Mouse (Mus musculus) adrenal gland, postnatal 14 days (tissue): ENCODE results near the gene Rtn4ip1. TPM values are rescaled to one million over a fixed set of nuclear protein-coding genes. Genes with fewer than 3 reads are reported as not detected.
A peak's percentile ranks its signal among the peaks of the same experiment; 100 is the strongest.
"Not testable (repeated sequence)": the region's sequence is repeated elsewhere in the genome, so short reads cannot be mapped to it uniquely, and the experiment has no call there.

Source experiments
- DNase-seq: peaks from one replicate; pipeline ENCODE4 v3.0.0; 2021; ENCODE audit warnings: mixed read lengths
- long read RNA-seq, 2 experiments: library from polyadenylated mRNA; stranded (forward); transcript quantifications; one replicate each; pipeline ENCODE4 v2.0.0; 2021
- total RNA-seq: library from RNA; stranded (reverse); gene quantifications from 2 replicates; pipeline ENCODE4 v1.2.3, GENCODE M21; 2021

Gene Rtn4ip1
- 27.2 and 31.6 TPM in 2 replicates for total RNA-seq
- long read RNA-seq, experiment 1, transcript Rtn4ip1-201 (9 exons, 2,981 nt), result major isoform, 56 of 71 reads
- long read RNA-seq, experiment 1, partial matches to known transcripts, result 3 of 71 reads
- long read RNA-seq, experiment 1, other reads (novel, unspliced or antisense), result 12 of 71 reads
- long read RNA-seq, experiment 2, transcript Rtn4ip1-201 (9 exons, 2,981 nt), result major isoform, 35 of 39 reads
- long read RNA-seq, experiment 2, partial matches to known transcripts, result 0 of 39 reads
- long read RNA-seq, experiment 2, other reads (novel, unspliced or antisense), result 4 of 39 reads

- DNase-seq, result peak; percentile 95
These were observed at the start of gene Rtn4ip1, which contains the start of gene Qrsl1 for GRCm38 (mm10) chr10:43901578-43902194. TSS of gene Rtn4ip1 (plus strand) at chr10:43901807. TSS of gene Qrsl1 (minus strand) at chr10:43901745.

DNA sequence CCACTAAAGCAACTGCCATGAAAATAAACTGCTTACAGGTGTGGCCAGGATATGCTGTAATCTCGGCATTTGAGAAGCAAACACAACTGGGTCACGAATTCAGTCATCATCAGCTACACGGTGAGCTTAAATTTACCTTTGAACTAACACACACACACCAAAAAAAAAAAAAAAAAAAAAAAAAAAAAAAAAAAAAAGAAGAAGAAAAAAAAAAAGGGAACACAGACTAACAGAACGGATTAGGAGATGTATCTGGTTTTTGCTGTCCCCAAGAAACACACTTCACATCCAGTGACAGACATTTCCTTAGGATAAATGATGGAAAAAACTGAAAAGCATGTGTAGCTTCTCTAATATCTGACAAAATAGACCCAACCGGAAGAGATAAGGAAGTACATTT is 49.7 kb upstream of the Rtn4ip1 start:
- DNase-seq, result no peak

DNA sequence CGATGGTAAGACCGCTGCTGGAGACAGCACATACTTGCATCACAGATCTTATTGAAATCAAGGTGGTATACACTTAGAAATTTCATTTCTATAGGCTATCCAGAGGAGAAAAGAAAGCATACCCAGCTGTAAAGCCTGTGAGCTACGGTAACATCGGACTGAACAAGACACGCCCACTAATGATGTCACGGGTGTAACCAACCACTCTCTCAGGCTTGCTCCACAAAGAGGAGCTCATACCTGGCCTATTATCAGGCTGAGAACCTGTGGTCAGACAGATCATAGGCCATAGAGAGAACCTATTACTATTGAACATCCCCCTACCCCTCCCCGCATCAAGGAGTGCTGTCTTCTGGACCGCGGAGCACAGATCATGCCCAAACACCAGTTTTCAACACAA is 45.7 kb upstream of the Rtn4ip1 start:
- no peak for DNase-seq

DNA sequence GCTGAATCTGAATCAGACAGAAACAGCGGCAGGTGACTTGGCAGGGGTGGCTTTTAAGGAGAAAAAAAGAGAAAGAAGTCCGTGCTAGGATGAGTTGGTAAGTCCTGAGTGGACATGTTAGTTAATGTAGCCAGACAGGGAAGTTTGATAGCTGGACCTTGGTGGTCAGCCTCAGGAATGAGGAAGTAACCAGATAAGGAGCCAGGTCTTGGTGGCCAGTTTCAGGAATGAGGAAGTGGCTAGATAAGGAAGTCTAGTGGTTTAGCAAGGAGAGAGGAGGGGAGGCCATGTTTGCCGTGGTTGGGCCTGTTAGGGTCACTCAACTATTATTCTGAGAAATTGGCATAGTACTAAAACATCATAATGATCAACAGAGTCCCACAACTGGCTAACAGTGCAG is 45.3 kb upstream of the Rtn4ip1 start:
- DNase-seq, result no peak

GRCm38 (mm10) chr10:43870752-43871151 is 30.9 kb upstream of the Rtn4ip1 start:
- DNase-seq, result peak; percentile 20

DNA sequence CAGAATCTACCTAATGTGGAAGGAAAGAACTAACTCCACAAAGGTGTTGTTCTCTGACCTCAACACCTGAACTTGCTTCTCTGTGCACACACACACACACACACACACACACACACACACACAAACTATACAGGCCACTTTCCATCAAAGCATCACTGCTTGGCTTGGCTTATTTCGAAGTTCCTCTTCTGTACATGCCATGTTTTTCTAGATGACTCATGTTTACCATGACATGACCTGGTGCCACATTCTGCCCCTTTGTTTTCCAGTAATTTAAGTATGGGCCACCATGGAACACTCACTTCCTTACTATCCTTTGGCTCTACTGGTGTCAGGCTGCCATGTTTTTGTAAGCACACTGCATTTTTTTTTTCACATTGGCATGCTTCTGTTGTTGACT is 30.1 kb upstream of the Rtn4ip1 start:
- DNase-seq, result no peak

DNA sequence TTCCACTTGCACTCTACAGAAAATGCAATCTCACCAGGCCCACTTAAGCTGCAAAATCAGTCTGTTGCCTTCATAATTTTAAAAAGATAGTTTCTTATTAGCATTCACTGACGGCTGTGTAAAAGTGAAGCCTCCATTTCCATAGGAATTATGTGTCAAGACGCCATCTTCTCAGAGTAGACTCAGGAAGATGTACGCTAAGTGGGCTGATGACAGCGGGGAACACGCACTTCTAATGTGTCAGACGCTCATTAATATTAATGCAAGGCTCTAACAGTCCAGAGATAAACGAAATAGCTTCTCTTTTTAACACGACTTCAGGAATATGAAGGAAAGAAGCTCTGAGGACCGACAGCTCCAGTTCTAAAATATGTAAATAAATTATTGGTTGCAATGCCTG is 13.9 kb upstream of the Rtn4ip1 start:
- DNase-seq, result no peak

DNA sequence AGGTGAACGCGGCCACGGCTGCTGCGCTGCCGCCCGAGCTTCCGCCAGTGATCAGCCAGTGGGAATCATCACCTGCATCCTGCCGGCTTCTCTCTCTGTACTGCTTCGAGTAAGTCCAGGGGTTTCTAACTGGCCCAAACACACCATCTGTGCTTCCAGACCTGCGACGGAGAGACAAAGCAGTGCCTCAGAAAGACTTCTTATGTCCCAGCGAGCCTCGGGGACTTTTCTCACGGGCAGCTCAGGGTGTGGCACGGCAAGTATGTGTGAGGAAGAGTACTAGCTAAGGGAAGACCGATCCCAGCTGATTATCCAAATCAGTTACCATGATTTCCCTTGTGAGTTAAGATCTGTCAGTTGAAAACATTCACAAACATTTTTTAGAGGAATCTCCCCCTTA is 12.6 kb upstream of the Rtn4ip1 start:
- no peak for DNase-seq

- DNase-seq, result no peak
These were observed 8.6 kb upstream of the Rtn4ip1 start for GRCm38 (mm10) chr10:43892971-43893370.

GRCm38 (mm10) chr10:43896065-43896464 is 5.5 kb upstream of the Rtn4ip1 start:
- no peak for DNase-seq

DNA sequence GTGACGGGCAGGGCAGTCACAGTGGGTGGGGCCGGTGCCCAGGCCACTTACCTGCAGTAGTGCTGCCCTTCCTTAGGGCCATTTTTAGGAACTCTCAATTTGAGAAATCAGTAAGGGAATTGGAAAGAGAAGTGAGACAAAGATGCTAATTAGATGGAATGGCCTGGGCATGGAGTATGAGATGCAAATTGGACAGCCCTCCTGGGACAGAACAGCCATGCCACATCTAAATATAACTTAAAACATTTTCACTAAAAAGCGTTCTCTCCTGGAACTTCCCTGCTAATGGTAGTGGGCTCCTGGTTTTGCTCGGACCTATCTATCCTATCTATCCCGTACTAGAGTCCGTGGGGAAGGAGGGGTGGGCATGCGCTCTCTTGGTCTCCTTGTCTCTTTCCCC is 3.3 kb upstream of the Rtn4ip1 start:
- no peak for DNase-seq

DNA sequence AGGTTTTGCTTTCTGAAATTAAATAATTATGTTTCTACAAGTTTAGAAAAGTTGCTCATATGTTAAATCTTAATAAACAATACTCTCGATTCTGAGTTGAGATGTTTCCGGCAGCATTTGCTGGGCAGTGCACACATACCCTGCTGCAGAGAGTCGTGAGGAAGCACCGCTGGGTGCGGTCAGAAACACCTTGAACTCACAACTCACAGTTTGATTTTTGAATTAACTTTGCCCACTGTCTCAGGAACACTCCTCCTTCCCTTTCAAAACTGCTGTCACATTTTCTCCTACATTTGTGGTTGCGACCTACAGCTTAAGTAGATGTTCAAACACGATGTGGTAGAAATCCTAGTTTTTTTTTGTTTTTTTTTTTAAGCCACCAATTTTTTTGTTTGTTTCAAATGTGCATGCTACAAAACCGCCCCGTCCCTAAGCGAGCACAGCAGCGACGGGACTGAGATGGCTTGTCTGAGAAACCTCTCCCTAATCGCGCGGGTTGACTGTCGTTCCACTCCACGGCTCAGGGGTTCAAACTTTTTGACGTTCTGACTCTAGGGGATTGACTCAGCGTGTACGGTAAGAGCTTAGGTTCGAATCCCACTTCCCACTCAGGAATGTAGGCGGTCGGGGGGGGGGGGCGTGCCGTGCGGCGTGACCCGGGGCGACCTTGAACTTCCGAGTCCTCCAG is 580 bp upstream of the Rtn4ip1 start:
- no peak for DNase-seq

GRCm38 (mm10) chr10:43904569-43904968 is 3.0 kb downstream of the Rtn4ip1 start:
- no peak for DNase-seq

DNA sequence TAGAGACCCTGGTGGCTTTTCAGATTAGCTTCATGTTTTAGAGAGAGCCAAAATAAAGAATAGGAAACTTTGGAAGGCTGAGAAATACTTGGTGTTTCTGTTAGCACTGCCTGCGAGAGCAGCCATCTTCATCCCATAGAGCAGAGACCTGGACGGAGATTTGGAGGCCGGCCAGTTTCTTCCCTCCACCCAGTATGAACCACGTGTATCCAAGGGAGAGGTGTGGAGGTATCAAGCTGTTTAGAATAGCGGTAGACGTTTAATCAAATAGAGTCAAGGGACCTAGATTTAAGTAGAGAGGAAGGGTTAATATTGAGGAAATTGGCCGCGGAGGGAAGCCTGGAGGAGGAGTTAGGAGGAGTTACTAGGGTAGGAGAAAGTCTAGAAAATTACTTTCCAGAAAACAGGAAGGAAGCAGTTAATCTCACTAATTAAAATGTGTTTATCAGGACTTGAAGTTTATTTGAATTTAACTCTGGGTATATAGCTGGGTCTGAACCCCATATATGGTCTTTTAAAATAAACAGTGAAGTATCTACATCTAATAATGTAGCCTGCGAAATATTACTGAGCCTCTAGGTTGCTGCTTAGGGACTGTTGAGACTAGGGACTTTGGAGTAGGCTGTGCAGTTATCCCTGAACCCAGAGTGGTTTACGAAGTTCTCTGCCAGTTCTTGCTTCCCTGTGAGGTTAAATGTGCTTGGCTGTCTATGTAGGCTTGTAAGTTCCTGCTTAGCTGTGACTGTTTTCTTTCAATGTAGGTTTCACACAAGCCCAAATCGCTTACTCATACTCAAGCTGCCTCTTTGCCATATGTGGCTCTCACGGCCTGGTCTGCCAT is 8.6 kb downstream of the Rtn4ip1 start:
- no peak for DNase-seq

- DNase-seq, result no peak
These were observed 9.2 kb downstream of the Rtn4ip1 start for GRCm38 (mm10) chr10:43910873-43911142.

GRCm38 (mm10) chr10:43912236-43912635 is 10.6 kb downstream of the Rtn4ip1 start:
- DNase-seq, result no peak

DNA sequence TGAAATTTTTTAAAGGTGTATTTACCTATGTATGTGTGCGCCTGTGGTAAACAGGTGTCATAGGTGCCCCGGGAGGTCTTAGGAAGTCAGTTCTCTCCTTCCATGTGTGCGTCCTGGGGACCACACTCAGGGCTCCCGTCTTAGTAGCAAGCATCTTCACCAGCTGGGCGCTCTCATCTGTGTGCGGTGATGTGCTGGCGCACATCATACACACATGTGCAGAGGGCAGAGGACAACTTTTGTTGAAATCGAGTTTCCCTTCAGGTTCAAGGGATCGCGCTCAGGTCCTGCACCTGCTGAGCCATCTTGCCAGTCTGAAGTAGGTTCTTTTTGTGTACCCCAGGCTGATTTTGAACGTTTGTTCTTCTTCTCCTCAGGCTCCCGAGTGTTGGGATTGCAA is 14.6 kb downstream of the Rtn4ip1 start:
- DNase-seq, result no peak

DNA sequence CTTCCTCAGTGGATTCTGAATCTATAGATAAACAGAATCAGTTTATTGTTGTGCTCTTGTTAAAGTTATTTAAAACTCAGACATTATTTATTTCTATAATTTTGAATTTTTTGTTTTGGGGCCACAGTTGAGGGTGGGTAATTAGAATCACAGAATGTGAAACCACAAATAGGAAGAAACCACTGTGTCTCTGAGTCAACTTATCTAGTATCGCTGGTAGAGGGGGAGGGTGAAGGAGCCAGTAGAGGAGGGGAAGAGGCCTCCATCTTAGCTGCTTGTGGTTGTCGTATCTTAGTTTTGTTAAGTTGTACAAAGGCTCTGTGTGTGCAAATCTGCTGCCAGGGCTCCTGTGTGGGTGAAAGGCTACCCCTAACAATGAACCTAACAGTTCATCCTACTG is 15.1 kb downstream of the Rtn4ip1 start:
- no peak for DNase-seq

DNA sequence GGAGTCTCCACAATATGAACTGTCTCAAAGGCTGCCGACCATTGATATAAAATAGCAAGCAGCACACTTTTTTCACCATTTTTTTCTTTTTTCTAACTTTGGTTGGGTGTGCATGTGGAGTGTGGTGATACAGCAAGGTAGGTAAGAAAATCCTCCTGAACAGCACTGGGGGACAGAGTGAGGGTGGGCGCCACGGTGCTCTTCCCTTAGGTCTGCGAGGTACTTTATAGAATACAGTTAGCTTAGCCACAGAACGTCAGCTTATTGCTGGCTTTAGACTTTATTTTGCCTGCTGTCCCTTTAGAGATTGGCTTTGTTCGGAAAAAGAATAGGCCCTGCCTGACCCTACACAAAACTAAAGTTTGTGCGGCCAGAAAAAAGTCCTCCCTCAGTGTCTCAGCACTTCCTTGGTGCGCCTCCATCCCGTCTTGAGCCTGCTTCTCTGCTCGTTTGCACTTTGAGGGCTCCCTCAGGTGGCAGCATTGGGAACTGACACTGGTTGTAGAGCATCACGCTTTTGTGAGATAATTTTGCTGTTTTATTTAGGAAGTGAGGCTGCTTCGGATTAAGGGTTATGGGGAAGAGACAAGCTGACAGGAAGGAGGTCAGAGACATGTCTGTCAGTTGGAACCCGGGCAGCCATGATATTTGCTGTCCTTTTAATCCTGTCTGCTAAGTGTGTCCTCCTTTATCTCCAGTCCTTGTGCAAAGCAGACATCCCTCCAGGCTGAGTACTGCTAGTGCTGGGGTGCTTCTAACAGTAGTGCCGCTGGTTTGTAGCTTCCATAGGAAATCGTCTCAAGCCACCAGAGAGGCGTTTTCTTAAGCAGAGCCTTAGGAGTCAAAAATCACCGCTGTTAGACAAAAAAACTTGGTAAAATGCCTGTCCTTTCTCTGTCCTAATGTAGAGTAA is 17.3 kb downstream of the Rtn4ip1 start:
- DNase-seq, result peak; percentile 90

DNA sequence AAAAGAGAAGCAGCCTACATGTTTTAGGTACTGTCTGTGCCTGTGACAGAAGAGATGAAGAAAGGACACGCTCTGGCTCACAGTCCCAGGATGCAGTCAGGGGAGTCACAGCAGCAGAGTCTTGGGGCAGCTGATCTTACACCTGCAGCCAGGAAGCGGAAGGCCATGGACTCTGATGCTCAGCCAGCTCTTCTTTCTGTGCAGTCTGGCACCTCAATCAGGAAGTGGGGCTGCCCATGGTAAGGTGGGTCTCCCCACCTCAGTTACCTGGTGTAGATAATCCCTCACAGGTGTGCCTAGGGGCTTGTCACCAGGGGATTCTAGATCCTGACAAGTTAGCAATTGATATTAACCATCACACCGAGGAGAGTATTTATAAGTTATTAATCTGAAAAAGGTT is 21.5 kb downstream of the Rtn4ip1 start:
- peak; percentile 27 for DNase-seq

DNA sequence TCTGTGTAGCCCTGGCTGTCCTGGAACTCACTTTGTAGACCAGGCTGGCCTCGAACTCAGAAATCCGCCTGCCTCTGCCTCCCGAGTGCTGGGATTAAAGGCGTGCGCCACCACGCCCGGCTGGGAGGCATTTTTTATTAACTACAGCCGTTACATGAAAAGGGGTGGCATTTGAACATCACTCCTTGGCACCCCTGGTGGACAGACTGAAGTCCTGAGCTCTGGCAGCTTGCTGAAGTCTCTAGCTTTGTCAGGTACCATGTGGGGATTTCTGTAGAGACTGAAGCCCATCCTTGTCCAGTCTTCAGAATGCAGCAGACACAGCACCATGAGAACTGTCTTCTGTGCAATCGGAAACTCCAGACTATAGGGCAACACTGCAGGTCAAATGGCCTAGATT is 24.2 kb downstream of the Rtn4ip1 start:
- DNase-seq, result not testable (repeated sequence)

GRCm38 (mm10) chr10:43927736-43928135 is 26.1 kb downstream of the Rtn4ip1 start:
- no peak for DNase-seq
